Mouse (Mus musculus) G1E (cell line): ENCODE measurements at regions not wholly inside any gene's neighbourhood (a gene's known extent, or its start where the extent isn't known, plus 50 kb on each side); places are given as distances from the start of the nearest gene placed in this dataset.

Experiments used
- ATAC-seq: 2 replicates; pipeline ENCODE4 v1.8.0; 2016; ENCODE audit warnings: mild to moderate bottlenecking; ENCODE audit not compliant: insufficient number of reproducible peaks, poor library complexity, low FRiP score, severe bottlenecking; ENCODE audit errors: extremely low read depth
- DNase-seq: peaks from one replicate; pipeline ENCODE4 v3.0.0; 2012; ENCODE audit warnings: low spot score
- H3K27me3 ChIP-seq: 2 replicates; pipeline ENCODE4 v1.6.1; 2012; ENCODE audit warnings: mild to moderate bottlenecking, low read length, inconsistent platforms; ENCODE audit not compliant: insufficient read depth
- H3K36me3 ChIP-seq: replicated peaks from 2 replicates; pipeline ENCODE3; 2012; ENCODE audit warnings: mild to moderate bottlenecking, inconsistent platforms
- H3K4me1 ChIP-seq: 2 replicates; pipeline ENCODE4 v1.6.1; 2012; ENCODE audit warnings: low read depth, low read length, inconsistent platforms, mixed read lengths; ENCODE audit not compliant: insufficient read depth
- H3K4me3 ChIP-seq: 2 replicates; pipeline ENCODE4 v1.5.1; 2012; ENCODE audit warnings: low read depth, mild to moderate bottlenecking, inconsistent platforms, low read length, moderate library complexity, mixed read lengths
- H3K9me3 ChIP-seq: replicated peaks from 2 replicates; pipeline ENCODE4 v1.6.1; 2012; ENCODE audit warnings: inconsistent platforms
- CTCF ChIP-seq: IDR thresholded peaks from 2 replicates; pipeline ENCODE4 v1.5.1; 2012; ENCODE audit warnings: low read depth, low read length, inconsistent platforms, mixed read lengths
- GATA1 ChIP-seq: IDR thresholded peaks from 2 replicates; pipeline ENCODE4 v1.6.1; 2012; ENCODE audit warnings: borderline replicate concordance, low read length, inconsistent platforms, mixed read lengths
- GATA2 ChIP-seq: IDR thresholded peaks from 2 replicates; pipeline ENCODE4 v1.6.1; 2012; ENCODE audit warnings: low read depth, low read length, inconsistent platforms, borderline replicate concordance
- POLR2AphosphoS5 ChIP-seq: IDR thresholded peaks from 2 replicates; pipeline ENCODE4 v1.6.1; 2012; ENCODE audit warnings: low read depth, low read length, inconsistent platforms; ENCODE audit not compliant: insufficient replicate concordance
- TAL1 ChIP-seq: conservative IDR thresholded peaks from 2 replicates; pipeline ENCODE4 v1.6.1; 2012; ENCODE audit warnings: low read depth, low read length, inconsistent platforms, mixed read lengths

DNA sequence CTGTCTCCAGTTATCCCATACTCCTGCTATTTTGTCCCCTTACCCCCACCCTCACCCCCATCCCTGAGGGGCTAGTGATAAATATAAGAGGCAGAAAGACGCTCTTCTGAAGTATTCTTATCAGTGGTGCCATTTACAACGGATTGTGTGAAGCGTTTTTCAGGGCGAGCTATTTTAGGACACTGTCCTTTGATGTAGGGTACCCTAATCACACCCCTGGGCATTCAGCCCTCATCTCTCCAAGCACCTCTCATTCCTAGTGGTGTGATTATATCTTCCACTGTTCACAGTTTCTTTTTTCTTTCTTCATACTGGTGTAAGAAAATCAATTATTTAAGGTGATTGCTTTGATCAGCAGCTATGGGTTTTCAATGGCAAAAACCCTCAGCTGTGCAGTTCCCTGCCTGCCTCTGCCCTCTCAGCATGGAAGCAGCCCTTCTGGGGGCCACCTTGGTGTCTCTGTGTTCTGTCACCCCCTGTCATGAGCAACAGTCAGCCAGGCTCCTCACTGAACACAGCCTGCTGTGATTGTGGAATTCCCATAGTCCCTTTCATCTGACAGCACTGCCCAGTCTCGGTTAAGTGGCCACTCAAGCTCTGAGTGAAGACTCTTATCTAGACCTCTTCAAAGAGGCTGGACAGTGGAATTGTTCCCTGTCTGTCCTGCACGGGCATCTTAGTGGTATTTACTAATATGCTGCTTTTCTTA lies 196.7 kb upstream of the Id2 start:
- TF ChIP-seq POLR2AphosphoS5 (no peak), GATA2 (no peak), CTCF (no peak), TAL1 (no peak)
- DNase-seq (no peak), ATAC-seq (no peak)
- Histone ChIP-seq H3K27me3 (no peaks in the 10 kb centered on the region), H3K36me3 (no peaks in the 10 kb centered on the region), H3K4me1 (no peaks in the 10 kb centered on the region), H3K4me3 (no peak overlapping the region), H3K9me3 (peaks cover 43% of the 10 kb centered on the region)

DNA sequence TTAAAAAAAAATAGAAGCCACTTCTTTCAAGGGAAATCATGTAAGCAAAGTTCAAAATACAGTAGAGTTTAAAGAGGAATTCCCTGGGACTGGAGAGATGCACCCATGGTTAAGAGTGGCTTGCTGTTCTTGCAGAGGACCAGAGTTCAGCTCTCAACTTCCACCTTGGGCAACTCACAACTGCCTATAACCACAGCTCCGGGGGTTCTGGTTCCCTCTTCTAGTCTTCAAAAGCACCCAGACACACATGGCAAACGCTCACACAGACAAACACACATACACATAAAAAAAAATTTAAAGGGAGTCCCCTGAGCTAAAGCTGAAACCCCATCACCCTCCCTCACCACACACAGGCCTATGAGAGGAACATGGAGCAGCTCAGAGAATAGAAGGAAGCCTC lies 192.4 kb upstream of the Id2 start:
- ATAC-seq (no peak), DNase-seq (no peak)
- TF ChIP-seq CTCF = no peak
- no peak for TF ChIP-seq TAL1
- no peak for TF ChIP-seq GATA2
- no peak for TF ChIP-seq GATA1
- TF ChIP-seq POLR2AphosphoS5 = no peak
- H3K4me1 ChIP-seq = no peaks in the 10 kb centered on the region
- H3K9me3 ChIP-seq = peaks cover 16% of the 10 kb centered on the region
- H3K4me3 ChIP-seq = no peak overlapping the region
- H3K36me3 ChIP-seq = no peaks in the 10 kb centered on the region
- H3K27me3 ChIP-seq = no peaks in the 10 kb centered on the region

DNA sequence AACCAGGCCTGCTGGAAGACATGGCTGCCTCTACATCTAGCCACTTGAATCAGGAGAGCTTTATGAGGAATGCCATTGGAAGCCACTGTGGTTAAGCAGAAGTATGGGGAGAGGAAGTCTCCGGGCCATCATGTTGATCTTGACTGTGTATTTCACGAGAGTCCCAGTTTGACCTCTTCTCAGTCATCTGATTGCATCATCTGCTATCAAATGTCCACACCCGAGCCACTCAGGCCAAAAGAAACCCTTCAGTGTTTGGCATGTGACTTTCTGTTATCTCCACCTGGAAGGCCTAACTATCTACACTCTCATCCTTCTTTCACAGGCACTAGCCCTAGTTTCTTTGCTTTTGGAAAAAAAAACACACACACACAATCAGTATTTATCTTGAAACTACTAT lies 186.9 kb upstream of the Id2 start:
- H3K36me3 ChIP-seq = no peaks in the 10 kb centered on the region
- peaks cover 24% of the 10 kb centered on the region for H3K9me3 ChIP-seq
- TF ChIP-seq GATA2 = no peak
- no peak for DNase-seq
- no peak for ATAC-seq
- no peak overlapping the region for H3K4me3 ChIP-seq
- no peaks in the 10 kb centered on the region for H3K27me3 ChIP-seq
- no peaks in the 10 kb centered on the region for H3K4me1 ChIP-seq

DNA sequence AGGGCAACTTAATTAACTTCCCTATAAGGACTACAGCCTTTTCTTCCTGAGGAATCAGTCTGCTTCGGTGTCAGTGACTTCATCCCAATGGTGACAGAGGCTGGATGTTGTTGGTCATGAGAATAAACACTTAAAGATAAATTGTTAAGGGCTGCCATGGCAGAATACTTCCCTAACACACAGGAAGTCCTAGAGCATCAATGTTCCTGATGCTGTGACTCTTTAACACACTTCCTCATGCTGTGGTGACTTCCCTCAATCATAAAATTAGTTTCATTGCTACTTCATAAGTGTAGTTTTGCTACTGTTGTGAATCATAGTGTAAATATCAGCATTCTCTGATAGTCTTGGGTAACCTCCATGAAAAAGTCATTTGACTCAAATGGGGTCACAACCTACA lies 184.5 kb upstream of the Id2 start:
- H3K4me3 ChIP-seq = no peak overlapping the region
- H3K4me1 ChIP-seq = no peaks in the 10 kb centered on the region
- no peaks in the 10 kb centered on the region for H3K36me3 ChIP-seq
- no peaks in the 10 kb centered on the region for H3K27me3 ChIP-seq
- no peak for ATAC-seq
- H3K9me3 ChIP-seq = peaks cover 33% of the 10 kb centered on the region
- TF ChIP-seq GATA1 (no peak), TAL1 (no peak), POLR2AphosphoS5 (no peak)
- no peak for DNase-seq

DNA sequence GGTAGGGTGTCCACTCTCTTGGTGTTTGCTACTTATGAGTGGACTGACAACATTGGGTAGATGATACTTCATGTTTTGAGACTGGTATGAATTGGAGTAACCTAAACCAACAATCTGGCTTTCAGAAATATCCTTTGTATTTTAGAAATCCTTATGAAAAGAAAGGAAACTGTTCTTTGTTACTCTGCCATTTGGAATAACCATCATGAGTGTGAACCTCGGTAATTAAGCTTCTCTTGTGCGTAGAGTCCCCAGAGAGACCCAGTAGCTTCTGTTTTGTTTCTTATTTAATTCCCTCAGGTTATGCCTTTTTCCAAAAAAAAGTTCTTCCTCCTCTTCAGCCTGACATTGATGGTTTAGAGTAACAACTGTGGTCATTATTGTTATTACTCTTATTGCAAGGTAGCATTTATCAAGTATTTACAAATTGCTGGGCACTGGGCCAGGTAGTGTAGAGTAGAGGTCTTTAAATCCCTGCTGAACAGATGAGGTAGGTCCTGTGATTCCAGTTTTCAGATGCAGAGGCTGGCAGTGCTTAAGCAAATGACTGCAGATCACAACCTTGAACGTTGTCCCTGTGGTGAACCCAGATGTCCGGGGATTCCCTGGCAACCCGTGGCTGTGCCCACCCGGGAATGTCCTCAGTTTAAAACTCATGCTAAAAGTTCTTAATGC lies 176.8 kb upstream of the Id2 start:
- Histone ChIP-seq H3K4me3 (no peak overlapping the region), H3K27me3 (no peaks in the 10 kb centered on the region), H3K9me3 (peaks cover 57% of the 10 kb centered on the region), H3K36me3 (no peaks in the 10 kb centered on the region), H3K4me1 (no peaks in the 10 kb centered on the region)
- DNase-seq = no peak
- TF ChIP-seq POLR2AphosphoS5 = no peak
- no peak for TF ChIP-seq TAL1
- no peak for TF ChIP-seq GATA1
- TF ChIP-seq CTCF = no peak
- no peak for TF ChIP-seq GATA2
- ATAC-seq = no peak

DNA sequence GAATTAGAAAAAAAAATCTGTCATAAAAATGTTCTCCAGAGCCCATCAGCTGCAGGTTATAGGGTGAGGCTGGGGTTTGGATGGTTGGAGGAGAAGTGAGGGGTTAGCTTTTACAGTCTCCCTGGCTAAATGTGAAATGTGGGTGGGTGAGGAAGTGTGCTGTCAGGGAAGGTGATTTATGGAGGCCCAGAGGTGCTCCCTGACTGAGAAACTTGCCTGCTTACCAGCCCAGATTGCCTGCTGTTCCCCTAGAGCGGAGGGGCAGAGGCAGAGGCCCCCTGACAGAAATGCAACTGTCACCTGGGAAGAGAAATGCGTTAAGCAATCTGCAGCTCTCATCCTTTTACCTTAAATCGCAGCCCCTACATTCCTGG lies 175.8 kb upstream of the Id2 start:
- H3K36me3 ChIP-seq = no peaks in the 10 kb centered on the region
- no peak overlapping the region for H3K4me3 ChIP-seq
- ATAC-seq (no peak), DNase-seq (no peak)
- peaks cover 61% of the 10 kb centered on the region for H3K9me3 ChIP-seq
- no peaks in the 10 kb centered on the region for H3K27me3 ChIP-seq
- TF ChIP-seq GATA2 = no peak
- TF ChIP-seq POLR2AphosphoS5 = no peak
- TF ChIP-seq TAL1 = no peak
- TF ChIP-seq CTCF = no peak
- TF ChIP-seq GATA1 = no peak
- no peaks in the 10 kb centered on the region for H3K4me1 ChIP-seq
